Mouse (Mus musculus) liver, adult (tissue): ENCODE results near the gene Tmem120b.

ENCODE experiments used
- GATA4 ChIP-seq: IDR thresholded peaks from 2 replicates; pipeline ENCODE4 v1.6.1; 2014; ENCODE audit warnings: mild to moderate bottlenecking, low read length; ENCODE audit not compliant: insufficient replicate concordance

Tmem120b gene

DNA sequence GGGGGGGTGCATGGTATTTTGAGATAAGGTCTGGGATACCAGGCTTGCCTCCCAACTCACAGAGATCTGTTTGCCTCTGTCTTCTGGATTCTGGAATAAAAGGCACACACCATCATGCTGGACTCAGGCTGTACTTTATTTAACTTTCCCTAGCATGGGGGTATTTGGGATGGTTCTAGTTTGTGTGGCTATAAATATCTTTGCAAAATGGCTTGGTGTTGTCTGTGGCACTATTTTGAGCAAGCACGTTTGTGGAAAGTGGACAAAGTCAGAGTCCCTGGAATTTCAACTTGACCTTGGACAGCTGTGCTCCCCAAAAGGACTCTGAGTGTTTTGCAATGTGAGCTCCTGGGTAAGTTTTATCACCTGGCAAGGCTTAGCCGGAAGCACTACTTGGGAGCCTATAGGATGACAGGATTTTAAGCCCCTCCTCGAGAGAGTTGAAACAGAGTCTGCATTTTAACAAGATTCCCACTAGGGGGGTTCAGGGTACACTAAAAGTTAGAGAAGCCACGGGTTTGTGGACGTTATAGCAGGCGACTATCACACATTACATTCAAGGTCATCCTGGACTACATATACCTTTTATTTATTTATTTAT is 720 bp upstream of the Tmem120b start:
- no peak for TF ChIP-seq GATA4

DNA sequence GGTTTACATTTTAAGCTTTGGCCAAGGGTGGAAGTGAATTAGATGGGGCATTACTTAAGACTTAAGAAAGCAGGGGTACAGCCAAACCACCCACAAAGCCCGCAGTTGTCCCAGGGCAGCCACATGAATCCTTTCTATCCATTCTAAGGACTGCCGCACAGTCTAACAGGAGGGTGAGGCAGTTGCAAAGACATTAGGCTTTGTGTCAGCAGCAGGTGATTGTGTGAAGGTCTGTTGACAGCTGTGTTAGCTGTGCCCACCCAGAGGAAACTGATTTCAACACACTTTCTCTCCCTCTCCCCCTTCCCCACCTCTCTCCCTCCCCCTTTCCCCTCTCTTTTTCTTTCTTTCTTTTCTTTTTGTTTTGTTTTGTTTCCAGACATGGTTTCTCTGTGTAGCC is 499 bp downstream of the Tmem120b start:
- no peak for TF ChIP-seq GATA4

DNA sequence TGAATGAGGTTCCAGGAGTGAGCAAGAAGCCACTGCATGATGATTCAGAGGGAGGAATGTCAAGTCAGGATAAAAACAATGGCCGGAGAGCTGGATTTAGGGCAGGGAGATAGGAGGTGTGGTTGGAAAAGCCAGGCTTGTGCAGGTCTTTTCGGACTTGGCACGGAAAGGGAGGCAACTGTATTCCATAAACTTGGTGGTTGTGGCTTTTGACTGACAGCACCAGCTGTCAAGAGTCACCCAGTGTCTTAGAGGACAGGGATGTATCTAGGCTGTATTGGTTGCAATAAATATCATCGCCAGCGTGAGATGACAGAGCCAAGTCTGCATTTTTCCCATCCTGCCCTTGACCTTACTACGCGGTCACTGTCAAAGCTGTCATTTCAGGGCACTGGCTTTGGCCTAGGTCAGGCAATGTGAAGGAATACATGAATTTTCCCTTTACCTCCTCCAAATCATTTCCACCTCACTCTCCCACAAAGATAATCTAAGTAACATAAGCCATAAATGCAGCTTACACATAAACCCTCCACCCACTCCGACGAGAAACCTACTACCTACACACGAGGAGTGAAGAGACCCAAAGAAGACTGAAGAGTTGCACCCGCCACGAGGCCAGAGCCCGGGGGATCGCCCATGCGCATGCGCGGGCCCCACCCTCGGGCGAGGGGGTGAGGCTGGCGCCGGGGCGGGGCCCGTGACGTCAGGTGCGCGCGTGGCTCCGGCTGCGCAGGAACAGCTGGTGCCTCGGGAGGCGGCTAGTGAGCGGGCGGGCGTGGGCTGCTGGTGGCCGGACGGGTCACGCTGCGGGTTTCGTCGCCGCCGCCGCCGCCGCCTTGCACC is 7.6 kb downstream of the Tmem120b start:
- TF ChIP-seq GATA4, result no peak

DNA sequence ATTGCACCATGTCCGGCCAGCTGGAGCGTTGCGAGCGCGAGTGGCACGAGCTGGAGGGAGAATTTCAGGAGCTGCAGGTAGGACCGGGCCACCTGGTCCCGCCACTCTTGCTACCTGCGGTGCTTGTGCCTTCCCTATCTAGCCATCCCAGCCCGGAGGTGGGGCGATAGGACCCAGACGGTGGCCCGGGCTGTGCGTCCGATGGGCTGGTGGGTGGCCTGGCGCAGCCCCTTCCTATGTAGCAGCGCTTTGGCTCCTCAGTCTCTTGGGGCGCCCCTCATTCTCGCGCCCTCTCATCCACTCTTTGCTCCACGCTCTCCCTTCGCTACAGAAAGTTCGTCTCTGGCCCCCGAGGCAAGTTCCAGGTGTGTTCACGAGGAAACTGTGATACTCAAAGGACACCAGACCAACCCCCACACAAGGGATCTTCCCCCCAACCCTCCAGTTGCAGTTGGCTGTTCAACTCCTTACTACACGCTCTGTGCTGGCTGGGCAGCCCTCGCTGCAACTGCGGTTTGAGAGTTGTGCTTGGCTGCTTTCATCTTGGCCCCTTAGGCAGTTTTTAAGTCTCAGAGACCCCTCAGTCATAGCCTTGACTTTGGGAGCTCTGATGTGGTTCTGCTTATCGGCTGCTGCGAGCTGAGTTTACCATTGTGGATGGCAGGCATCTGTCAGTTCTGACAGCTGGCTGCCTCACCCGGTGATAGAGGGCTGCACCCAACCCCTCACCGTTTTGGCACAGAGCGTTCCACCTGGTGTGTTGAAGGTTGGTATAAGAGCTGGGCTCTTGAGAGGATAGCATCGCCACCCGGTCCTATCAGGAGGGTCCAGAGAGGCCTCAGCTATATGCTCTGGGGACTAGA is 8.4 kb downstream of the Tmem120b start:
- TF ChIP-seq GATA4, result no peak

DNA sequence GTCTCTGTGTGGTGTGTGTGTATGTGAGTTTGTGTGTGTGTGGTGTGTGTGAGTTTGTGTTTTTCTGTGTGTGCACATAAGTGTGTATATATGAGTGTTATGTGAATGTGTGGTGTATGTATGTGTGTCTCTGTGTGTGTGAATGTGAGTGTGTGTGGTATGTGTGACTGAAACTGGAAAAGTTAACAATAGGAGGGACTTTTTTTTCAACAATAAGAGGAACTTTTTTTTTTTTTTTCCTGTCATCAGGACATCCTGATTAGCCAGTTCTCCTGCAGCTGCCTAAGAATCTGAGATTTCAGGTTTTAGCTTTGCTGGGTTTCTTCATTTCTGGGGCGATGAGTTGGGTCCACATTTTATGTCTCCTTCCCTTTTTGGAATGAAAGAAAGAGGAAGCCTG is 11.4 kb downstream of the Tmem120b start:
- no peak for TF ChIP-seq GATA4

DNA sequence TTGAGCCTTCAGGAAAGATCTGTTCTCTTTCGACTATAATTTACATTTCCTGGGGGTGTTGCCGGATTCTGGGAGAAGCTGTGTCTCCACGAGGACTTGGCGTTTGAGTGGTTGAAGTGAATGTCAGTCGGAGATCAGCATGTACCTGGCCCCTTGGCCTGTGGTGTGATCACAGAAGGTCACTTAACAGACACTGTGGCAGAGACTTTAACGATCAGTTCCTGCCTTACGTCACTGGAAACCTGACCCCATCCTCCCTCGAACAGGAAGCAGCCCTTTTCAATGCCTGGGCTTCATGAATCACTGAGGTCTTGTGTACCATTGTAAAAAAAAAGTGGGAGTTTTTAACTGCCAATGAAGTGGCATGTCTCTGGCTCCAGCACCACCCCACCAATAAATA is 11.8 kb downstream of the Tmem120b start:
- no peak for TF ChIP-seq GATA4

DNA sequence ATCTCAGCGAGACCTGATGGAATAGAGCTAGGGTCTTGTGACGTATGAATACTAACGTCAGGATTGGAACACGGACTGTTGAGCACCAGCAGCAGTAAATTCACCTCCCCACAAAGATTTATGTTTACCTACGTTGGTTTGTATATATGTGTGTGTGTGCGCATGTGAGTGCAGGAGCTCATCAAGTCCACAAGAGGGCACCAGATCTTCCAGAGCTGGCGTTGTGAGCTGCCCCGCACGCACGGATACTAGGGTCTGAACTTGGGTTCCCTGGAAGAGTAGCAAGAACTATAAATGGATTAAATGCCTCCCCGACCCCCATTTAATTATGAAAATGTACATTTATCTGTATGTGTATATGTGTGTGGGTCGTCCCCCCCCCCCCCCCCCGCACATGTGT is 12.3 kb downstream of the Tmem120b start:
- no peak for TF ChIP-seq GATA4

DNA sequence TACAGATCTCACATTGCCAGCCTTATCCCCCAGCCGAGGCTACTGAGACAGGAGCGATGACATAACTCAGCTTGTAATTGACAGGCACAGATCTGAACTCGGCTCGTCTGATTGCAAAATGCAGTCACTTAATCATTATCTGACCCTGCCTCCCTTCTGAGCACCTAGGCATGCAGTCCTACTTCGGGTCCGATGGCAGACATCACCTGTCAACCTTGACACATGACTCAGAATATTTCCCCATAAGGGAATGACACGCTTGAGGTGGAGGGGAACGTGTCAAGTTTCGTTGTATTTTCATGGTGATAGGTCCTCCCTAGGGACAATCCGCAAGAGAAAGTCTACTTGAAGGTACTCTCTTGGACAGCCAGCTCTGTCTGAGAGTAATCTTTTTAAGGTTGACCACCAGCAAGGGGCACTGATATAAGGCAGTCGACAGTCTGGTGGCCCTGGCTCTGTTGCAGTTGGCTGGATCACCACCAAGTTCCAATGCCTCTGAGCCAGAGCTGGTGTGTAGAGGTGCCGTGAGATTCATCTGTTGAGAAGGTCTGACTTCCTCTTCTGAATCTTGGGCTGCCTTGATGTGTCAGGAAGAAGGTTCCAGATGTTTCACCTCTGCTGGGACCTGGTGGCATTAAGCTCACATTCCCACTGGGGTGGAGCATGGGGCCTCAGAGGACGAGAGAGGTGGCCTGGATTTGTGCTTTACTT is 15.3 kb downstream of the Tmem120b start:
- TF ChIP-seq GATA4, result no peak

DNA sequence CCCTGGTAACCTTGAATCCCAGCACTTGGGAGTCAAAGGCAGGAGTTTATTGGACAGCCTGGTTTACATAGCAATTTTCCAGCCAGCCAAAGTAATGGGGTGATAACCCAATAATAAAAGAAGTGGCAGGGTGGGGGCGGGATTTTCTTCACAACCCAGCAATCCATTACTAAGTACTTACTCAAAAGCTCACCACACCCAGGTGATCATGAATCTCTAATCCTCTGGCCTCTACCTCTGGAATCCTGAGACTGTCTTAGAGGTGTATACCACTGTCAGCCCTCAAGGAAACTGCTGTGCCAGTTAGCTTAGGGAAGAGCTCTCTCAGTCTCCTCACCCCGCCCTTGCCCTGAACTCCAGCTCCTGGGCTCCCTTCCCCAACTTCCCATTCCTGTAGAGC is 18.3 kb downstream of the Tmem120b start:
- TF ChIP-seq GATA4, result no peak

DNA sequence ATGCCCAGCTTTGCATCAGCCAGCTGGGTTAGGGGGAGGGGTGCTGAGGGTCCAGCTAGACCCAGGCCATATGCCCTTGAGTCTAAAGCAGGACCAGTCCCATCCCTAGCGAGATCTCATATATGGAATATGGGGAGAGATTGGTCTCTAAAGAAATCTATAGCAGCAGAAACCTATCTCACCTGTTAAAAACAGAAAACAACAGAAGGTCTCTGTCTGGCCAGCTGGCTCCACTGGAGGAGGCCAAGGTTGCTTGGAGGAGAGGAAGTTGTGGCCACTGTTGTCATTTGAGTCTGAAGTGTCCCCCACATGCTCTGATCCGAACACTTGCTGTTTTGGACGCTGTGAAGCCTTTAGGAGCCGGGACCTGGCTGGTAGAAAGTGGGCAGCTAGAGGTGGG is 20.6 kb downstream of the Tmem120b start:
- no peak for TF ChIP-seq GATA4

DNA sequence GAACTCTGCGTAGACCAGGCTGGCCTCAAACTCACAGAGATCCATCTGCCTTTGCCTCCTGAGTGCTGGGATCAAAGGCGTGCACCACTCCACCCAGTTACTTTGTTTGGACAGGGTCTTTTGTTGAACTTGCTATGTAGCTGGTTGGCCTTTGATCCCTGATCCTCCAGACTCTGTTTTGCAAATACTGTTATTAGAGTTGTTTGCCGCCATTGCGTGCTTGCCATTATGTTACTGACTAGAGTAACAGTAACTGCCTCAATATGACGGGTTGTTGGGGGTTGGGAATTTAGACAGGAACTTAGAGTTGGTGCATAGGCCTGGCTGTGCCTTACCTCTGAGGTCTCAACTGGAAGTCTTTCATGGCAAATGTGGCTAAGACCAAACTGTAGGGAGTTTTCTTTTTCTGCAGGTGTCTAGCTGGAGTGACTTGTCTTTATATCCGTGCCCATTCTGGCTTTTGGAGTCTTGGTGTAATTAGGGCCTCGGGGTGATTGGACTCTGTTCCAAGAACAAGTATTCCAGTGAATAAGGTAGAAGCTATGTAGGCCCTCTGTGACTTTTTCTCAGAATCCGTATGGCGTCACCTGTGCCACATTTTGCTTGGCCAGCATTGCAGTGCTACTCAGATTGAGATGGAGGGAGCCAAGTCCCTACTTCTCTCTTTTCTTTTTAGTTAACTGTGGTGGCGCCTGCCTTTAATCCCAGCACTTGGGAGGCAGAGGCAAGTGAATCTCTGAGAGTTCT is 22.5 kb downstream of the Tmem120b start:
- TF ChIP-seq GATA4, result no peak

DNA sequence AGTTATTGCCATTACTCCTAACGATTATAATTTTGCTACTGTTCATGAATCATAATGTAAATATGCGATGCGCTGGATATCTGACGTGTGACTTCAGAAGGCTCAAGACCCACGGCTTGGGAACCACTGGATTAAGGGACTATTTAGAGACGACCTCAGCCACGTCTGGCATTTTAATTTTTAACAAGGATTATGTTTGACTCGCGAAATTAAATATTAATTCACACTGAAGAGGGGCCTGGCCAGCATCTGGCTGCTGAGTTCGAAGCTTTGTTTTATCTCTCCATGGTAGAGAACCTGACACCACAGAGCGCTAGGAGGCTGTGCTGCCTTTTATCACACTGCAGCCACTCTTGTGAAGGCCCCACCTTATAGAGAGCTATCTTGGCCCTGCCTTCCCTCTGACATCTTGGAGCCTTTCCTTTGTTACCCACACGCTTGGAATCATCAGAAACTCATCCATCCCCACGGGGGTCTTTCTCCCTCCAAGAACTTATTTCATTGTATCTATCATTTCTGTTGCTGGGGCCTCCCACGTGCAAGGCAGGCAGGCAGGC is 24.9 kb downstream of the Tmem120b start:
- no peak for TF ChIP-seq GATA4

DNA sequence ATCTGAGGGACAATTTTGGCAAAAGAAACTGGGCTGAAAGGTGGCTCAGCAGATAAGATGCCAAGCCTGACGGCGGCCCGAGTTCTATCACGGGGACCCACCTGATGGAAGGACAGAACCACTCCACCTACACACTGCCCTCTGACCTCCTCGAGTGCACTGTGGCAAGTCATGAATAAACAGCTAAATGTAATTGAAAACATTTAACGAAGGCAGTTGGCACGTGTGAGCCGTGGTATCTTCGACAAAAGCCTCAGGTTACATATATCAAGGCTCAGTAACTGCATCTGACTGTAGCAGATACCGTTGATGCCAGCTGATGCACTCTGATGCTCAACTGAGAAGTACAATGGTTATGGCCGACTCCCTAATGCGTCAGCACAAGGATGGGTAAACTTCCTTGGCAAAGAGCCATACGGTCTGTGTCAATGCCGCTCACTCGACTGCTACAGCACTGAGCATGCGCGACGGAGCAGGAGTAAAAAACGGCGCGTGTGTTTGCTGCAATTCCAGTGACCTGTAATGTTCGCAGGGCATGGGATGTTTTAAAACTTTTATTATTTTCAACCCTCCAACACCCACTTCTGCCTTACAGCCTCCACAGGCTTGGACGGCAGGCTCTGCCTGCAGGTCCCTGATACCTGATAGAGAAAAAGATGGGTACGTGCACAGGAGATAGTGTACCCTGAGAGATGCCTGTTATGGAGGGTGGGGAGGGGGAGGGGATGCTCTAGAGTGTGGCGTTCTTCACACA is 26.2 kb downstream of the Tmem120b start:
- TF ChIP-seq GATA4, result no peak
